Mouse (Mus musculus) 3134 (cell line): ENCODE results near the gene Zc3h18.

Experiments used
- DNase-seq: peaks from one replicate; pipeline ENCODE4 v3.0.0-alpha.2; 2011; ENCODE audit warnings: low spot score; ENCODE audit not compliant: insufficient read length; ENCODE audit errors: extremely low read depth

Gene Zc3h18

DNA sequence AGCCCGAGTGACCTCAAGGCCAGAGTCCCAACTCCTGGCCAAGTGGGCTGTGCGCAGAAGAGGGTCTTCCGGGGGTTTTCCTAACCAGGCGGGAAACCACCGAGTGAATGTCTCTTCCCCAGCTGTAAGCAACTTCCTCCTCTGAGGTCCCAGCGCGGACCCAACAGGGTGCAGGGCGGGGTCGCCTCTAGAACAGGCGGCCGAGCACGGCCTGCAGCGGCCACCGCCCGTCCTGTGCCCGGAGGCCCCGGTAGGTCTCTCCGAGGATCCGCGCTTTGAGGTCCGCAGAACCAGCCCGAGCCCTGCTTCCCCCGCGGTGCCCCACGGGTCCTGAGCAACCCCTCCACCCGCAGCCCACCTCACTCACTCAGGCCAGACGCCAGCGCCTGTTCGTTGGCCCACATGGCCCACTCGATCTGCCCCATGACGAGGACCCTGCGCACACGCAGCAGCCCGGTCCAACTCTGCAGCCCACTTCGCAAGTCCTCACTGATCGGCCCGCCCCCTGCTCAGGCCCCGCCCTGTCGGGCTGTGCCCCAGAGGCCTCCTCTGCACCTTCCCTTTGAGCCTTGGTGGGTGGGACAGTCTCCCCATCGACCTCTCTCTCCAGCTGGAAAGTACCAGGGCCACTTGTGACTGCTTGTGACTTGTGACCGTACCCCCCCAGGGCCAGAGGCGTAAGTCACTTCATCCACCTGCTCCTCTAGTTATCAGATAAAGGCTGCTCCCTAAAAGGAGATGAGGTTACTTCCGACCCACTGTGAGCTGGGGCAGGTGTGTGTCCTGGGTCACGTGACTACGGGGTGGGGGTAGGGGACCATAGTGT is 56.2 kb downstream of the Zc3h18 start, which contains the start of gene Cyba:
Gene Cyba (minus strand): TSS at position 488 of the 826 bp plus-strand sequence.
- peak; percentile 29 for DNase-seq

DNA sequence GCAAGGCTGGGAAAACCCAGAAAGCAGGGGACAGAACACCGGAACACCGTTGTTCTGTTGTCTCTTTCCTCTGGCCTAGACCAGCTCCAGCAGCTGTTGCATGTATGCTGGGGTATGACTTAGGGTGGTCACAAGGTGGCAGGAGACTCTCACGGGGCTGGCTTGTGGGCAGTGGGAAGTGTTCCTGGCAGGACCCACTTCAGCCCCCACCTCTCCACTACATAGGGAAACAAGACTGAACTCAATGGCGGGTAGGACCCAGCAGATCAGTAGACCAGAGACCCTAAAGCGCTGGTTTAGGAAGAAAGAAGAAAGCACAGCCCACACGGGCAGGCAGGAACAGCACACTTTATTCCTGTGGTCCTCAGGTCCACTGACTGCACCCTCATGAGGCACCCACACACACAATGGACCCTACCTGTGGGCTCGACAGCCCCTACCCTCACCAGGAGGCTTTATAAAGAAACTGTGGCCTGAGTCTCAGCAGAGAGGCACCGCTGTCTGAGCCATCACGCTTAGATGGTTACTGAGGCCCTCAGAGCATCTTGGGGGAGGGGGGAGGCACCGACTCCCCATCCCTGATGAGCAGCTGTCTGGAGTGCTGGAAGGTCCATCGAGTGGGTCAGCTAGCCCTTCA is 57.0 kb downstream of the Zc3h18 start:
- DNase-seq: no peak

DNA sequence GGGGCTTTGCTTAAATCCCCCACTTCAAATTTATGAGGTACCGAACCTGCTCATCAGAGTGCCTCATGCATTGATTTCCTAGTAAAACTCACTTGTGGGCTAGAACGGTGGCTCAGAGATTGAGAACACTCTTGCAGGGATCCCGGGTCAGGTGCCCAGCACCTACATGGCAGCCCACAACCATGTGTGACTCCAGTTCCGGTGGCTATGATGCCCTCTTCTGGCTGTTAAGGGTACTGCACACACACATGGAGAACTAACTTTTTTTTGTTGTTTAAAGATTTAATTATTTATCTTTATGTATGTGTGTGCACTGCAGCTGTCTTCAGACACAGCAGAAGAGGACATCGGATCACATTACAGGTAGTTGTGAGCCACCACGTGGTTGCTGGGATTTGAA is 59.0 kb downstream of the Zc3h18 start:
- DNase-seq: no peak

DNA sequence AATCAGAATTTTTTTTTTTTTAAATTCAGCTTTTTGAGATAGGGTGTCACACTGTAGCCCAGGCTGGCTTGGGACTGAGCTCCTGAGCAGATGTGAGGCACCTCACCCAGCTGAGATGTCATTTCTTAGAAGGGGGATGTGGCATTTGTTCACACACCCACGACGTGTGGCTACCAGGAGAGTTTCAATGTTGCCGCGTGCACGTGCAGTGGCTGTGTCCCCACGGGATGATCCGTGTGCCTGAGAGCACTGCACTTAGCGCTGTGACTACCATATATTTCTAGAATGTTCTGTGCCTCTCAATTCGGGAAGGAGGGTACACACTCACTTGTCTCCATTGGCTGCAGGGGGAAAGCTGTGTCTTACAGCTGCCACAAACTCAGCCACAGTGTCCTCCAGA is 59.7 kb downstream of the Zc3h18 start:
- no peak for DNase-seq

DNA sequence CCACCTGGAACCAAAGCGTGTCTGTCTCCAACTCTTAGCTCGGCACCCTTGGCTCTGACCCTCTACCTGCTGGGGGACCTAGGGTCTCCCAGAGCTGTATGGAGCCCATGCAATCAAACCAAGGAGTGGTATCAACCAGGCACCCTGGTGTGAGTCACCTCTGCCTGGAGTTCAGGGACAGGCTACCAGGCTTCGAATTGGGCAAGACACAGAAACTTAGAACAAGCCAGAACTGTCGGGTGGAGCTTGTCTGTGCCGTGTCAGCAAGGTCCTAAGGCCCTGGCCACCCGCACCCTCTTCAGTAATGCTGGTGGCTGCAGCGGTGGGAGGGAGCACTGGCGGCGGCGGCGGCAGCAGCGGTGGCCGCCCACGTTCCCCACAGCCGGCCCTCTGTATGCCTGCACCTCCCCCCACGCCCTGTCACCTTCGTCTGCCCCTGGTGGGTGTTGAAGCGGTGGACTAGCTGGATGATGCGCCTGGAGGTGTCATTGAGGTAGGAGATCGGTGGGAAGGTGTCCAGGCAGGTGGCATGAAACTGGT is 60.2 kb downstream of the Zc3h18 start:
- no peak for DNase-seq

DNA sequence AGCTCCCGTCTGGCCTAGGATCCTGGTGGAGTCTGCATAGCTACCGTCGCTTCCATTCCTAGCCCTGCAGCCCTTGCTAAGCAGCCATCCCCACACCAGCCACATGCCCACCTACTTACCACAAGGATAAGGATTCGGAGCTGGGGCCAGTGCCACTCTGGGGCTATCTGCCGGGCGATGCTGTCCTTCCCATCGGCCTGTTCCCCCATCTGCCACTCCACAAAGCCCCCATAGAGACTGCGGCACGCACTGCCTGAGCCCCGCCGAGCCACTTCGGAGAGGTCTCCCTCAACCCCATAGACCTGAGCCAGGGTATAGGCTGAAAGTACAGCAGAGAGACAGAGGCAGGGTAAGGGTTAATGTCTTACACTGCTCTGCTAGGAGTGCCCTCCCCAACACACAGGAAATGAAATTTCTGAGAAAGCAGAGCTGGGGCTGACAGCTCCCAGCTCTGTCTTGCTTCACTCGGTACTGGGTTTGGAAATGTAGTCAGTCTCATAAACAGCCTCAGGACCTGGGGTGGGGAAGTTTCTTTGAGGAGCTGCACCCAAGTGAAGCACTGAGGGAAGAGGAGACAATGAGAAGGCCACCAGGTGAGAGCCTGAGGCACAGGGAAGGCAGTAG is 61.4 kb downstream of the Zc3h18 start:
- DNase-seq: no peak

DNA sequence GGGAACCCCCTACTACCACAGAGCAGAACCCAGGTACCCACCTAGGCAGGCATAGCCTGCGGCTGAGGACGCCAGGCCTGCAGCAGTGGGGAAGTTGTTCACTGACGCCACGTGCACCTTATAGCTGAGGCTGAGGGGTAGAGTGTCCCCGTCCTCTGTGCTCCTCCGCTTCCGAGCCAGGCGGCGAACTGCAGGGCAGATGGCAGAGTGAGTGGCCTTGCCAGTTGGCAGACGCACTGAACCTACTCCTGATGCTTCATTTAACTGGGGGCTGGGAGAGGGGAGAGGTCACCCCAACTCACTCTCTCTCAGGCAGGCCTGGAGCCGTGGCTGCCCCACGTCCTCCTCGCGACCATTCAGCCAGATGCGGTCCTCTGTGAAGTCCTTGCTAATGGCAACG is 62.9 kb downstream of the Zc3h18 start:
- DNase-seq: no peak

DNA sequence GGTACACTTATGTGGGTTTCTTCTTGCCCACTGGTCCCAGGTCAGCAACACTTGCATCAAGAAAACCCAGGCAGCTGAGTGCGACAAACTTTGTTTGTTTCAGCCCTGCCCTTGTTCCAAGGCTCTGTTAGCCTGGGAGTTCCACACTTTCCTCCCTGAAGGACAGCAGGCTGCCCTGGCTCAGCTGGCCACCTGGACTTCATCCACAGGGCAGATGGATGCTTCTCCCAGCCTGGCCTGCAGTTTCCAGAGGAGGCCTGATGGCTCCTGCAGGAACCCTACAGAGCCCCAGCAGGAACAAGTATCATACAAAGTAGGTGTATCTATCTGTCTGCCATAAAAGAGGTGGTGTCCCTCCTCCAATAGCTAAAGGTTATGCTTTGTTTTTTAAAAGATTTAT is 64.9 kb downstream of the Zc3h18 start:
- DNase-seq: no peak

DNA sequence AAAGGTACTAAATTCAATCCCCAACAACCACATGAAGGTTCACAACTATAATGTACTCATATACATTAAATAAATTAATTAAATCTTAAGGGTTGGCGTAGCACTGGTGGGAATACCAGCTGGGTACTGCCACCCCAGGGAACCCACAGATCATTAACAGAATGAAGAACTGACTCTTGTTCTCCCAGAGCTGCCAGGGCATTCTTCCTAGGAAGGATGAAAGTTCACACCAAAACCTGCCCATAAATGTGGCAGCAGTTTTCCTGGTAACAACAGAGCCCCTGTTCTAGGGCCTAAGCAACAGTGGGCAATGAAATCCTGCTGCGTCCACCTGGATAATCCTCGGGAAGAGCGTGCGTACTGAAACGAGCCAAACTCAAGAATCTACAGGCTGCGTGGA is 65.9 kb downstream of the Zc3h18 start:
- no peak for DNase-seq

DNA sequence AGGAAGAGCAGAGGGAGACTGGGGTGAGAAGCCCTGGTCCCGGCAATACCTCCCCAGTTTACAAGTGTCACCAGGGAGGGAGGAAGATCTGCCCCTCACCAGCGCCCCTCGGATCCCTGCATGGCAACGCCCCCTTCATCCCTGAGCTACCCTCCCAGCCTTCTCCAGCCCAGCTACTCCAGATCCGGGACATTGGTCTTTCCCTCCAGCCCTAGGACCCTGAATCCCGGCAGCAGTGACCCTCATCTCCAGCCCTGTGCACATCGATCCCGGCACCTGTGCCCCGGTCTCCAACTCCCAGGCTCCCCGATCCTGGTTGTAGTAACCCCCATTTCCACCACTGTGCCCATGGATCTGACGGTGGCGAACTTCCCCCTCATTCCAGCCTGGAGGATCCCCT is 66.4 kb downstream of the Zc3h18 start:
- DNase-seq: no peak

DNA sequence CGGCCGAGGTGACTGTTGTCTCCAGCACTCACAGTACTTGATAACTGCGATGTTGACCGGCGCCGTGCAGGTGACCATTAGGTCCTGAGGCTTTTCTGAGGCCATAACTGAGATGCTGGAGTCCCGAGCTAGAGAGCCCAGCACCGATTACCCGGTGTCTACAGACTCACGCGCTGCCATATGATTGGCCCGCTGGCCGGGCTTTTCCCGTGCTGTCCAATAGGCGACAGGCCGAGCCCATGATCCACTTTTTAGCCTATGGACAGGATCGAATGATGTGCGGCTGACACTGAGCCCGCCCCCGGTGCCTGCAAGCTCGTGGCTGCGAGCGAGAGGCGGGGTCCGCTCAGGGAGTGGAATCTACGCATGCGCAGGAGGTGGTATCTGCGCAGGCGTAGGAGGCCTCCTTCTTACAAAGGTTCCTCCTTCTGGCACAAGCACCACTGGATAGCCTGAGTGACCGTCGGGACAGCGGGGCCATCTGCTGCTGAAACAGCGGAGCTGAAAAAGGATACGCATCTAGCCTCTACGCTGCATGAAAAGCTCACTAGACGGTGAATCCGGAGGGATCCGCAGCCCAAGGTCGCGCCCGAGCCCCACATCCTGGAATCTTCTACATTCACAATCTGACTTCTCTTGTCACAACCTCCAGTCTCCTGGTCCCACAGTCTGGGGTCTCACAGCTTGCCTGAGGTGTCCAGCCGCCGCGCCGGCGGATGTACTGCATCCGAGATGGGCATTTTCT is 67.0 kb downstream of the Zc3h18 start, which contains the start of gene Mvd:
Gene Mvd (minus strand): TSS at position 161 of the 745 bp plus-strand sequence.
- peak; percentile 99 for DNase-seq

DNA sequence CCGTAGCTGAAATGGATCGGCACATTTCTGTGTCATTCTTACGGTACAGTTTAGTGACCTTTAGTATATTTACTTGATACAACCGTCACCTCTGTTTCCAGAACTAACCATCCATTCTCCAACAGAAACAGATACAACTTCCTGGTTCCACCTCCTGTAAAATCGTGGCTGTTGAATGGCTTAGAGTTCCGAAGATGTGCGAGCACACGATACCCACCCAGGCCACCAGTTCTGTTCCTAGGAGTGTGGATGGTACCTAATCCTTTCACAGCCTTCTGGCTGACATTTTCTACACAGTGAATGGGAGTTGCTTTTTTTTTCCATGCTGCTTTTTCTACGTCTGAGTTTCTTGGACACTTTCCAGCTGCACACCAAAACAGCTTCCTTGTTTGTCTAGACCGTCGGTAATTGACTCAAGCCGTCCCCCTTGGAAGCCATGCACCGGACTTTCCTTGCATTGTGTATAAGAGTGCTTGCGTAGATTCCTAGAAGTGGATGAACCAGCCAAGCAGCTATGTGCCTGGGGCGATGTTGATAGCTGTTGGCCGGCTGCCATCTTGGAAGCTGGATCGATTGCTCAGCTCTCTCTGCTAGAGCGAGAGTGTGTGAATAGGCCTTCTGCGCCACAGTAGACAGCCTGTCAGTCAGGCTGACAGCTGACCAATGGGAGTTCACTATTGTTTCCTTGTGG is 67.8 kb downstream of the Zc3h18 start:
- DNase-seq: peak; percentile 73

DNA sequence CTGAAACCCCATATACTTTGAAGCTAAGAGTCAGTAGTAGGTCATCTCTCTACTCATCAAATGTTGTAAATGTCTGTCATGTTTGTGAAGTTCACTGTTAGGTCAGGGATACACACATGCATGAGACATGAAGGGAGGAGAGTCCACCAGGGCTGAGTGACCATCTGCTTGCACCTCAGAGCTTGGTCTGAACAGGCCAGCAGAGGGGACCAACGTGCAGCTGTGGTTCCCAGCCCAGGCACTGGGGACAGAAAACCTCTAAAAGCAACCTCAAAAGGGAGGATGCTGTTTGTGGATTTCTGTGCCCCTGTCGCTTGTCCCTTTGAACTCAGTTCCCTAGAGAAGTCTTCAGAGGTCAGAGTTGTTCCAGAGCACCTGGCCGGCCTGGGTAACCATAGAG is 68.8 kb downstream of the Zc3h18 start:
- no peak for DNase-seq

DNA sequence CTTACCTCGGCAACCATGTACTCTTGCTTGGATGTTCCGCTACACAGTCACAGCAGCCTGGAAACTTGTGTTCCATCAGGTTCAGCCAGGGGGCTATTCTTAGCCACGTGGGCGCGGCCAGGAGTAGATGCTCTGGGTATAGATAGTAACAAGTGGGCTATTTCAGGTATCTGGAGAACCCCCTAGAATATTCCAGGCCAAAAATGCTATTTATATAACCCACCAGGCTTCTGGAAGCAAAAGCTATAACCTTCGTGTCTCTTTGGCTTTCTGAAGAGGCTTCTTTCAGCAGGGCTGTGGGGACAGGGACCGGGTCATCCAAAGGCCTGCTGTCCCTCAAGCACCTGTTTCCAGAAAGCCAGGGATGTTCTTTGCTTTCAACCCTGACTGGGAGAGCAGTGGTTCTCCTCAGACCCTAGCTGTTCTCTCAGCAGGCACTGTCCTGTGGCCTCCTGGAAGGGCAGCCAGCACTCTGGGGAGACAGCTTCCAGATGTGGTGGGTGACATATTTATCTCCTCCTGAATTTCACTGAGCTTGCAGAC is 74.8 kb downstream of the Zc3h18 start:
- DNase-seq: no peak

DNA sequence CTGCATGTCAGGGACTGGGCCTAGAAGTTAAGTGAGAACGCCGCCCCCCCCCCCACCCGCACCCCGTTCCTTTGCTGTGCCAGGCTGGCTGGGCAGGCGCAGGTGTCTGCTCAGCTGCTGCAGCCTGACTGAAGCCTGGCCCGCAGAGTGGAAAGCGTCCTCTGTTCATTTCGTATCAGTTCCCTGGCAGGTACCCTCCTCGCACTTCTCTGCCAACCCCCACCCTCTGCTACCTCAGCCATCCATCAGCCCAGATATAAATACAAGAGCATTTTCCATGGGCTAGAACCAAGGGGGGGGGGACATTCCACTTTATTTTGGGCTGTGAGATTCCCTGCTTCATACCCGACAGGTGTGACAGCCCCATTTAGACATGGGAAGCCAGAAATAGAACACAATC is 75.7 kb downstream of the Zc3h18 start:
- DNase-seq: no peak

DNA sequence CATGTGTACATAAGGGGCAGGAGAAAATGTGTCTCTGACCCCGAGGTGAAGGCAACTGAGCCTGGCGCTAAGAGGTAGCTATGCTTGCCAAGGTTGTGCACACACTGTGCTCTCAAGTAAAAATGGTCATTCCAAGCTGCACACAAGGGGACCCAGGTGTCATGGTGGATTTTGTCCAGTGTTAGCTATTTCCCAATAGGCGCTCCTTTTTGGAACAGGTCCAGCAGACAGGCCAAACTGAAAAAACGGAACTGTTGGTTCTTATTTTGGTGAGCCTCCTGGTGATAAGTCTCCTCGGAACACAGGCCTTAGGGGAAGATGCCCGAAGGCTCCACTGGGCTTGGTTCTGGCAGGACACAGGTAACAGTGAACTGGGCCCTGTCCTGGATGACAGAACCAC is 78.0 kb downstream of the Zc3h18 start:
- DNase-seq: no peak

DNA sequence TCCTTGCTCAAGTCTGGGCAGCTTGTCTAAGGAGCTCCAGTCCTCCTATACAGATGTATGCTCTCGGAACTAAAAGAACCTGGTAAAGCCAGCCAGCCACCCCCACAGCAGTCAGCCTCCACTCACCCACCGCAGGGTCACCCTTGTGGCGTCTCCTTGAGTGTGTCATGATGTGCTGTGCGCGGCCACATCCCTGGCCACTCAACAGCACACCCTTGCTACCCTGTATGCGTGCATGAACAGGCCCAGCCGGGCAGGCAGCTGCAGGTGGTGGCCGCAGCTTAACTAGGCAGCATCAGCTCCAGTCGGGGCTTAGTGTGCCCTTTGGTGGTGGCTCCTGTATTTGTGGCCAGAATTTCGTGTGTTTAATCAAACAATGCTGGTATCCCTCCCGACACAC is 80.8 kb downstream of the Zc3h18 start:
- DNase-seq: peak; percentile 59

DNA sequence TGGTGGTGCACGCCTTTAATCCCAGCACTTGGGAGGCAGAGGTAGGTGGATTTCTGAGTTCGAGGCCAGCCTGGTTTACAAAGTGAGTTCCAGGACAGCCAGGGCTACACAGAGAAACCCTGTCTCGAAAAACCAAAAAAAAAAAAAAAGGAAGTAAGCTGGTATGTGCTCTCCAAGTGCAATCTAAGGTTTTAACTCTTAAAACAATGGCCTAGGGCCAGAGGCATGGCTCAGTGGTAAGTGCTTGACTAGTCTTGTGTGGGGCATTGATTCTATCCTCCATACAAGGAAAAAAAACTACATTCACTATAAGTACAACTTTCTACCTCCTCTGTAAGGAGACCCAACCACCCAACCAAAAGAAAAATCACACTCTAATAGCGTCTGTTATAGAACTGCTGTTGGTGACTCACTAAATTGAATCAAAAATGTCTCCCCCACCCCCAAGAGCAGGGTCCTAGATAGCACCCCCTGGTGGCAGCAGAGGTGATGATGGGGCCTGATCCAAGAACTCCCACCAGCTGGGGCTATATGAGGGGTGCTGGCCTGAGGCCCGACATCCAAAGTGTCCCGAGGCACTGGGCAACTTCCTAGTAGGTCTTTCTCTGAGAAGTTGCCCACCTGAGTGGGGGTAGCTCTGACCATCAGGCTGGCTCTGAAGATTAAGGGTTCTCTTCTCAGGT is 83.0 kb downstream of the Zc3h18 start:
- no peak for DNase-seq

DNA sequence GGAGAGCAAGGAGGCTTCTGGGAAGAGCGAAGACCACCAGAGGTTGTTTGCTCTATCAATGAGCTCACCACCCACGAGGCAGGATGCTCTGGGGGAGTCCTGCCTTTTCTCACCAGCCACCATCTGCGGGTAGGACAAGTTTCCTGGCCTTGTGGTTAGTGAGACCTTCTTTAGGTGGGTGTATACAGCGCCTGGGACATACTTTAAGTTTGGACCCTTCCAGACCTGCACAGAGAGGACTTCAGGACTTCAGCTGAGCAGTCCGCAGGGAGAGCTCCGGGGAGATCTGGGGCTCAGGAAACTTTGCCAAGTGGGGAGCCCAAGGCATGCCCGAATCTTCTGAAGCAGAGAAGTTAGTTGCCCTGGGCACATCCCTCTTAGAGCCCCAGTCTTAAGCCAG is 83.6 kb downstream of the Zc3h18 start:
- DNase-seq: no peak
